Mouse (Mus musculus): ENCODE results near the gene Zfp598.

- TF ChIP-seq TAL1 (IDR thresholded peaks at IDR 0.05; ENCODE audit: low read length) (no peak), GATA1 (IDR thresholded peaks at IDR 0.05; ENCODE audit: low read length) (no peak)
These were observed 29.4 kb upstream of the Zfp598 start for GRCm38 (mm10) chr17:24640119-24640518.

All from erythroblast, embryonic 14.5 days (primary cell).